Mouse (Mus musculus): ENCODE data around the gene Aars2. TPM values are rescaled to one million over a fixed set of nuclear protein-coding genes. Genes with fewer than 3 reads are reported as not detected.
A peak's percentile ranks its signal among the peaks of the same experiment; 100 is the strongest.

The Aars2 gene
- polyA plus RNA-seq, 1 experiment from 2014 or later = 24.6 TPM

DNA sequence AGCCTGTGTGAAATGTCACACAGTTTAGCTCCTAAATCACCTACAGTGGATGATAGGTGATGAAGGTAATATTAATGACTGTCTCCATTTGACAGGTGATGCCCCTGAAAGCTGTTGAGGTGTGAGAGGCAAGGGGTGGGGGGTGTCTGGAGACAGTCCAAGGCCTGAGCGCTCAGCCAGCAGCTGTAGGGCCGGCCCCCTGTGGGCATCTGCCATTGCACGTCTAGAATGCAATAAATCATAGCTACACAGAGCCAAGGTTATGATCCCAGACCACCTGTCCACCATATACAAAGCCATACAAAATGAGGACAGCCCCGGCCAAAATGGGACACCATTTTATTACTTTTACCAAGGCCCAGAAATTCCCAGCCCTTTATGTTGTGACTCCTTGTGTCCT lies 18.3 kb downstream of the Aars2 start:
- ATAC-seq (replicated peaks; ENCODE audit: low FRiP score) = no peak
- 42% methylated on average over 4 of the region's 4 CpGs for WGBS
- H3K4me1 ChIP-seq = peaks cover 15% of the 10 kb centered on the region

DNA sequence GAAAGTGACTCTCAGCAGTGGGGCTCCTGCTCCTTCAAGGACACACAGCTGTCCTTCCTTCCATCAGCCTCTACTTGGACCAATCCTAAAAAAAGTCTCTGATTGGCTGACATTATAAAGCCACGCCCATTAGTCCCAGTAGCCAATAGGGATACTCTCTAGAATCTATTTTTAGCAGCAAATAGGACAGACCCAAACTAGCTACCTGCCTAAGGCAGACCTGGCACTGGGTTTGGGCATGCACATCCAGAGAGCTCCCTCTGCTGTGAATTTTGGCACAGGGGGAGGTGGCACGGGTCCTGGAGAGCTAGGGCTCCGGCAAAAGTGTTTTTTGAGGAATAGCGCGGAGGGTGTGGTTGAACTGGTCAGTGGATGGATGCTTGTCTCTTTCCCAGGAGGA lies 19.9 kb downstream of the Aars2 start:
- no peaks in the 10 kb centered on the region for H3K9me3 ChIP-seq (replicated peaks)
- H3K4me2 ChIP-seq = no peak overlapping the region
- ATAC-seq (replicated peaks; ENCODE audit: low FRiP score) = no peak
- H3K9ac ChIP-seq = no peak overlapping the region
- peaks cover 15% of the 10 kb centered on the region for H3K4me1 ChIP-seq
- H3K36me3 ChIP-seq = no peaks in the 10 kb centered on the region
- H3K4me3 ChIP-seq (replicated peaks) = no peak overlapping the region
- H3K27ac ChIP-seq = no peak overlapping the region
- H3K27me3 ChIP-seq = peaks cover 67% of the 10 kb centered on the region
- 26% methylated on average over 5 of the region's 5 CpGs for WGBS

More for the DNA sequence above, 18.3 kb downstream of the Aars2 start:
- Histone ChIP-seq H3K4me2 (no peak overlapping the region), H3K27ac (no peak overlapping the region), H3K9me3 (replicated peaks) (no peaks in the 10 kb centered on the region), H3K9ac (no peak overlapping the region), H3K27me3 (peaks cover 58% of the 10 kb centered on the region), H3K36me3 (0 out of 2 replicates have a peak, but pooled peaks cover 6% of the 10 kb centered on the region), H3K4me3 (replicated peaks) (no peak overlapping the region)

DNA sequence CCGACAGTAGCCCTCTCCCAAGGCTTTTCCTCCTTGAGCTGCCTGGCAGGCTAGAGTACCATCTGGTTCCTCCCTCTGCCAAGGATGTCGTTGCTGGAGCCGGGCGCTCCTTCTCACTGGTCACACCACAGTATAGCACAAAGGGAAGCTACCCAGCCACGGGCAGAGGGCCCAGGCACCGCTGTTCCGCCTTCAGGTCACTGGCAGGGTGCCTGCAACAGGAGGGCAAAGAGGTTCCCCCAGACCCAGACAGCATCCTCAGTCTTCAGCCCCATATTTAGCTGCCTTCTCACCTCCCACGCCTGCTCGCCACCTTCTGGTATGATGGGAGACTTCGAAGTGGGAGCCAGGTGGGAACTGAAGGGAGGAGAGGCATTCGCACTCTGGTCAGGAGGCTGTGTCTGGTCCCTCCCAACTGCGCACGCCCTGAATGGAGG lies 23.7 kb downstream of the Aars2 start:
- no peak for ATAC-seq (replicated peaks; ENCODE audit: low FRiP score)
- Histone ChIP-seq H3K36me3 (no peaks in the 10 kb centered on the region), H3K27ac (no peak overlapping the region), H3K4me2 (no peak overlapping the region), H3K9ac (no peak overlapping the region), H3K4me3 (replicated peaks) (no peak overlapping the region), H3K4me1 (no peaks in the 10 kb centered on the region), H3K27me3 (peaks cover 77% of the 10 kb centered on the region), H3K9me3 (replicated peaks) (no peaks in the 10 kb centered on the region)
- WGBS = 55% methylated on average over 13 of the region's 13 CpGs

DNA sequence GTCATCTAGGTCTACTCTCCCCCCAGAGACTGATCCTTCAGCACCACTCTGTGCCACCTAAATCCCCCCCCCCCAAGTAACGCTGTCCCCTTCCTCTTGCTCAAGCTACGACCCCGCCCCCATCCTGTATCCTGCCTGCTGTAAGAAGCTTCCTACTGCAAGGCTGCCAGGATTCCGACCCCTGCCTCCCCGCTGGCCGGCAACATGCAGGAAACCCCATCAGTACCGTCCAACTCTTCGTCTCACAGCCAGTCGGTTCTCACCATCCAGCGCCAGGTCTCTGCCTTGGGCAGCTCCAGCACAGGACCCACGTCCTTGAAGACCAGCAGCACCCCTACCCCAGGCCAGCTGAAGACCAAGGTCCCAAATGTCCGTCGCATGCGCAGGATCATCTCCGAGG lies 26.3 kb downstream of the Aars2 start:
- no peak overlapping the region for H3K4me2 ChIP-seq
- ATAC-seq (replicated peaks; ENCODE audit: low FRiP score) = no peak
- no peak overlapping the region for H3K4me3 ChIP-seq (replicated peaks)
- peaks cover 83% of the 10 kb centered on the region for H3K27me3 ChIP-seq
- H3K9ac ChIP-seq = no peak overlapping the region
- H3K36me3 ChIP-seq = no peaks in the 10 kb centered on the region
- no peak overlapping the region for H3K27ac ChIP-seq
- no peaks in the 10 kb centered on the region for H3K4me1 ChIP-seq
- no peaks in the 10 kb centered on the region for H3K9me3 ChIP-seq (replicated peaks)
- 52% methylated on average over 15 of the region's 15 CpGs for WGBS

GRCm38 (mm10) chr17:45536264-45536663 lies 29.6 kb downstream of the Aars2 start:
- Histone ChIP-seq H3K4me2 (no peak overlapping the region), H3K4me3 (replicated peaks) (no peak overlapping the region), H3K4me1 (no peaks in the 10 kb centered on the region), H3K27ac (no peak overlapping the region), H3K36me3 (no peaks in the 10 kb centered on the region), H3K9me3 (replicated peaks) (no peaks in the 10 kb centered on the region), H3K9ac (no peak overlapping the region), H3K27me3 (peaks cover 90% of the 10 kb centered on the region)
- 17% methylated on average over 5 of the region's 5 CpGs for WGBS
- no peak for ATAC-seq (replicated peaks; ENCODE audit: low FRiP score)

DNA sequence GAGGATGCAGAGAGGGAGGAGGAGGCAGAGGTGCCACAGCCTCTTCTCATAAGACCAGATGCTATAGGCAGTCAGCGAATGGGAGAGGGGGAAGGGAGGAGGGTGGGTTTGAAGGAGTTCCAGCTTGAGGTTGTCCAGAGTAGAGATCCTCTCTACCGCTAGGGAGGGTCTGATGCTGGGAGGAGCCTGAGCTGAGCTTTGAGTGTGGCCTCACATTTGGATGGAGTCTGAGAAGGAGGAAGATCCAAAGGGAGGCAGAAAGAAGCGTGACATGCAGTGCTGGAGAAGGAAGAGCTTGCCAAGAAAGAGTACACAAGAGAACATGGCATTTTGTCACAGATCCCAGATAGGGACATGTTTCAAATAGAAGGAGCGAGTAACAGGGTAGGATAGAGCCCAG lies 31.8 kb downstream of the Aars2 start:
- Histone ChIP-seq H3K27ac (no peak overlapping the region), H3K4me1 (no peaks in the 10 kb centered on the region), H3K4me2 (no peak overlapping the region), H3K9ac (no peak overlapping the region), H3K4me3 (replicated peaks) (no peak overlapping the region), H3K36me3 (no peaks in the 10 kb centered on the region), H3K9me3 (replicated peaks) (no peaks in the 10 kb centered on the region), H3K27me3 (peaks cover 93% of the 10 kb centered on the region)
- 57% methylated on average over 4 of the region's 4 CpGs for WGBS
- no peak for ATAC-seq (replicated peaks; ENCODE audit: low FRiP score)

- WGBS = 79% methylated on average over 21 of the region's 21 CpGs
- peaks cover 96% of the 10 kb centered on the region for H3K27me3 ChIP-seq
Observed at GRCm38 (mm10) chr17:45539664-45540063, 33.0 kb downstream of the Aars2 start.

DNA sequence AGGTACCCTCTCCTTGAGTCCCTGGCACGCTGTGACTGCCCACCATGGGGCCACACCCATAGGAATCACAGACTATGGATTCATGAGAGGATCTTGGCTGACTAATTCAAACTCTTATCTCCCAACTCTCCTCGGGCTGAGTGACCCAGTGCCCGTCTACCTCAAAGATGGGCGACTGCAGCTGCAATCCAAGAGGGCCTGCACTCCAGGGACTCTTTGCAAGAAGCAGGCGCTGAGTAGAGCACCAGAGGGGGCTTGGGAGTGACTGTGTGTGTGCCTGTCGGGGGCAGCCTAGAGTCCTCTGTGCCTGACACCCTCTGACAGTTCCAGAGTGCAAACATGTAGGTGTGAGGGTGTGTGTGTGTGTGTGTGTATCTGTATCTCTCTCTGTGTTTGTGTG lies 35.5 kb downstream of the Aars2 start:
- peaks cover 97% of the 10 kb centered on the region for H3K27me3 ChIP-seq
- whole genome bisulfite sequencing = 35% methylated on average over 6 of the region's 6 CpGs
- H3K4me3 ChIP-seq (replicated peaks) = no peak overlapping the region
- H3K36me3 ChIP-seq = no peaks in the 10 kb centered on the region
- H3K9ac ChIP-seq = no peak overlapping the region
- H3K4me2 ChIP-seq = no peak overlapping the region
- H3K27ac ChIP-seq = no peak overlapping the region
- ATAC-seq (replicated peaks; ENCODE audit: low FRiP score) = no peak
- H3K9me3 ChIP-seq (replicated peaks) = no peaks in the 10 kb centered on the region
- peaks cover 21% of the 10 kb centered on the region for H3K4me1 ChIP-seq

More at GRCm38 (mm10) chr17:45539664-45540063, 33.0 kb downstream of the Aars2 start:
- Histone ChIP-seq H3K4me3 (replicated peaks) (no peak overlapping the region), H3K9ac (no peak overlapping the region), H3K27ac (no peak overlapping the region), H3K4me1 (peaks cover 9% of the 10 kb centered on the region), H3K36me3 (no peaks in the 10 kb centered on the region), H3K9me3 (replicated peaks) (no peaks in the 10 kb centered on the region), H3K4me2 (no peak overlapping the region)
- no peak for ATAC-seq (replicated peaks; ENCODE audit: low FRiP score)

DNA sequence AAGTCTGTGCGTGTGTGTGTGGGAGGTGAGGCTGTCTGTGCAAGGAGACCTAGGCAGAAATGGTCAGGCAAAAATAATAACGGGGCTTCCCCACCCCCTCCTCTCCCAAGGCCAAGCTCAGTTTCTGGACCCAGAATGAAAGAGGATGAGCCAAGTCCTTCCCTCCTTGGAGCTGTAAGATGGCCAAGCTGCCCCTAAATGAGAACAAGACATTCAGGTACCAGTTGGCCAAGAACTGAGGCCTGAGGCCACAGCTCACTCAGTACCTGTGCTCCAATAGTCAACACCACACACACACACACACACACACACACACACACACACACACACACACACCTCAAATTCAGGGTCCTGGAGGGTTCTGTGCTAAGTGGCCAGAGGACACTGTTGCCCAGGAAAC lies 36.1 kb downstream of the Aars2 start:
- ATAC-seq (replicated peaks; ENCODE audit: low FRiP score) = no peak
- H3K9ac ChIP-seq = no peak overlapping the region
- no peak overlapping the region for H3K4me2 ChIP-seq
- H3K4me3 ChIP-seq (replicated peaks) = no peak overlapping the region
- H3K4me1 ChIP-seq = peaks cover 21% of the 10 kb centered on the region
- H3K9me3 ChIP-seq (replicated peaks) = no peaks in the 10 kb centered on the region
- peaks cover 99% of the 10 kb centered on the region for H3K27me3 ChIP-seq
- H3K27ac ChIP-seq = no peak overlapping the region
- H3K36me3 ChIP-seq = no peaks in the 10 kb centered on the region
- 53% methylated on average over 2 of the region's 2 CpGs for WGBS

DNA sequence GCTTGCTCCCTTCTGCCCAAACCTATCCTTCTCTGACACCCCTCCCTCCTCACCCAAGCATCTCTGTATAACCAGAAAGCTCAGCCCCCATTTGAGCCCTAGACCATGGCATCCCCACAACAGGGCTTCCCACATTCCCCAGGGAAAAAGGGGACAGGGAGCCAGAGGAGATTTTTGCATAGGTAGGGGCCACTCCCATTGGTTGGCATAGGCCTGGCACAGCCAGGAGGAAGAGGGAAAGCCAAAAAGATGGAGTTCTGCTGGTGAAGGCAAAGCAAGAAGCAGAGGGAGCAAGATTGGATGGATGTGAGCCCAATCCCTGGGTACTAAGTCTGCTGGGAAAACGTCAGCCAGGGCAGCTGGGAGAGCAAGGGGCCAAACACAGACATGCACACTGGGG lies 36.5 kb downstream of the Aars2 start:
- ATAC-seq (replicated peaks; ENCODE audit: low FRiP score) = no peak
- WGBS = 50% methylated on average over 1 of the region's 1 CpGs
- Histone ChIP-seq H3K36me3 (no peaks in the 10 kb centered on the region), H3K9me3 (replicated peaks) (no peaks in the 10 kb centered on the region), H3K9ac (no peak overlapping the region), H3K4me3 (replicated peaks) (no peak overlapping the region), H3K27ac (no peak overlapping the region), H3K4me1 (peaks cover 21% of the 10 kb centered on the region), H3K4me2 (no peak overlapping the region), H3K27me3 (peaks cover 99% of the 10 kb centered on the region)

- H3K27ac ChIP-seq = no peak overlapping the region
- H3K9ac ChIP-seq = no peak overlapping the region
- peaks cover 98% of the 10 kb centered on the region for H3K27me3 ChIP-seq
- no peak for ATAC-seq (replicated peaks; ENCODE audit: low FRiP score)
- H3K4me3 ChIP-seq (replicated peaks) = peak overlapping the region; percentile 37
- WGBS = 10% methylated on average over 24 of the region's 24 CpGs
- H3K9me3 ChIP-seq (replicated peaks) = no peaks in the 10 kb centered on the region
- H3K4me2 ChIP-seq = peak overlapping the region; percentile 64
- no peaks in the 10 kb centered on the region for H3K36me3 ChIP-seq
- peaks cover 25% of the 10 kb centered on the region for H3K4me1 ChIP-seq
Observed at GRCm38 (mm10) chr17:45544001-45544872, 37.6 kb downstream of the Aars2 start.

GRCm38 (mm10) chr17:45544873-45545277 lies 38.2 kb downstream of the Aars2 start:
- Histone ChIP-seq H3K9ac (0 out of 2 replicates have a peak overlapping the region, but pooled peaks have one; percentile 5), H3K27me3 (peaks cover 92% of the 10 kb centered on the region), H3K27ac (no peak overlapping the region), H3K4me1 (peaks cover 28% of the 10 kb centered on the region), H3K4me2 (peak overlapping the region; percentile 64), H3K36me3 (no peaks in the 10 kb centered on the region), H3K4me3 (replicated peaks) (peak overlapping the region; percentile 37), H3K9me3 (replicated peaks) (no peaks in the 10 kb centered on the region)
- ATAC-seq (replicated peaks; ENCODE audit: low FRiP score) = no peak
- WGBS = 3% methylated on average over 46 of the region's 46 CpGs
